In the genomic region with DNA sequence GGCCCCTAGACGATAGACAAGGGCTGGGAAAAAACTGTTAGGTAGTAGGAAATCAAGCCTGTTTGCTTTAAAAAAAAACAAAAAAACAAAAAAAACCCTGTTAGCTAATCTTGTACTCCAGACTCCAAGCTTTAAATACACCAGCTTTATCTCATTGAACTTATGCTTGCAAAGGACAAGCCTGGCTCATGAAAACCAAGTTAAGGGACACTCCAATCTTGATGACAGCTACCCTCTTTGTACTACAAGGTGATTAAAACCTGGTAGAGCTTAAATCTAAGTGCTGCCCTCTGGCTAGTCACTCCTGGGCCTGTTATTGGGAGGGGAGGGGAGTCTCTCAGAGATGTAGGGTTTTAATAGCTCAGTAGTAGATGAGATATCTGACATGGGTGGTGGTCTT, we compare ENCODE assay signal across 10 mouse cellular contexts.
"Had no signal": no experiment of that assay in that cellular context is flagged by ENCODE, and none has a peak within 500 bp of the region (broad histone marks: within the 10 kb centered on the region; RNA-seq: fewer than 3 reads in every experiment).

No protein-coding gene starts in this region.

- DNase-seq: kidney, adult 2 months; kidney, postnatal 36 days; lung, adult 2 months; thymus, postnatal 4 days had no signal

- H3K9me3 ChIP-seq: limb, embryonic 12.5 days; midbrain, embryonic 12.5 days; neural tube, embryonic 15.5 days had no signal

- H3K9ac ChIP-seq: limb, embryonic 12.5 days; midbrain, embryonic 12.5 days; neural tube, embryonic 15.5 days had no signal

- H3K27me3 ChIP-seq: limb, embryonic 12.5 days; neural tube, embryonic 15.5 days had no signal

- H3K27ac ChIP-seq: layer of hippocampus, adult 2 months; limb, embryonic 12.5 days; midbrain, embryonic 12.5 days; neural tube, embryonic 15.5 days; stomach, postnatal 0 days had no signal

- H3K4me3 ChIP-seq: layer of hippocampus, adult 2 months; limb, embryonic 12.5 days; midbrain, embryonic 12.5 days; neural tube, embryonic 15.5 days had no signal

- ATAC-seq: lung, postnatal 0 days had no signal

- H3K4me2 ChIP-seq: midbrain, embryonic 12.5 days; neural tube, embryonic 15.5 days had no signal
